In genomic region chr9:83094649-83095336, GRCm38 (mm10) we compare ENCODE assay signal across 21 mouse cellular contexts.
"Had no signal": no experiment of that assay in that cellular context is flagged by ENCODE, and none has a peak within 500 bp of the region (broad histone marks: within the 10 kb centered on the region; RNA-seq: fewer than 3 reads in every experiment).

No protein-coding gene starts in this region.

- H3K4me3 ChIP-seq: heart, embryonic 13.5 days; heart, embryonic 15.5 days; hindbrain, embryonic 13.5 days; hindbrain, embryonic 15.5 days; layer of hippocampus, adult 2 months; limb, embryonic 13.5 days; limb, embryonic 15.5 days; liver, embryonic 12.5 days had no signal

- H3K36me3 ChIP-seq: heart, embryonic 13.5 days; heart, embryonic 15.5 days; hindbrain, embryonic 13.5 days; hindbrain, embryonic 15.5 days; limb, embryonic 13.5 days; limb, embryonic 15.5 days; liver, embryonic 12.5 days had no signal

- H3K4me2 ChIP-seq: heart, embryonic 11.5 days; heart, embryonic 13.5 days; heart, embryonic 15.5 days; hindbrain, embryonic 13.5 days; hindbrain, embryonic 15.5 days; limb, embryonic 13.5 days; limb, embryonic 15.5 days; liver, embryonic 12.5 days had no signal

- ATAC-seq: hindbrain, postnatal 0 days; intestine, embryonic 16.5 days; liver, embryonic 12.5 days had no signal

- H3K9me3 ChIP-seq: heart, embryonic 13.5 days; heart, embryonic 15.5 days; hindbrain, embryonic 13.5 days; hindbrain, embryonic 15.5 days; limb, embryonic 13.5 days; limb, embryonic 15.5 days; liver, embryonic 12.5 days had no signal

- H3K4me1 ChIP-seq: heart, embryonic 13.5 days; heart, embryonic 15.5 days; hindbrain, embryonic 13.5 days; liver, embryonic 12.5 days had no signal

- H3K9ac ChIP-seq: heart, embryonic 13.5 days; heart, embryonic 15.5 days; hindbrain, embryonic 13.5 days; hindbrain, embryonic 15.5 days; limb, embryonic 13.5 days; limb, embryonic 15.5 days; liver, embryonic 12.5 days; liver, embryonic 14.5 days had no signal

- H3K27ac ChIP-seq: heart, embryonic 13.5 days; heart, embryonic 15.5 days; hindbrain, embryonic 13.5 days; hindbrain, embryonic 15.5 days; hindbrain, postnatal 0 days; layer of hippocampus, adult 2 months; limb, embryonic 13.5 days; limb, embryonic 15.5 days; liver, embryonic 12.5 days; liver, embryonic 14.5 days had no signal

- H3K27me3 ChIP-seq: heart, embryonic 13.5 days; heart, embryonic 15.5 days; hindbrain, embryonic 13.5 days; hindbrain, embryonic 15.5 days; limb, embryonic 13.5 days; limb, embryonic 15.5 days; liver, embryonic 12.5 days had no signal

- DNase-seq: gastrocnemius, postnatal 14 days; gastrocnemius, postnatal 36 days; heart, adult 18-20 months; kidney, adult 18-20 months; kidney, adult 8-10 months; kidney, postnatal 10 days; kidney, postnatal 25 days; kidney, postnatal 4 days; layer of hippocampus, postnatal 36 days had no signal
